Mouse (Mus musculus): Measurements from ENCODE around the gene Vmn1r170. TPM values are rescaled to one million over a fixed set of nuclear protein-coding genes. Genes with fewer than 3 reads are reported as not detected.

Gene Vmn1r170
- not detected for polyA plus RNA-seq (2015; fragmentation: Illumina TruSeq; extraction: RNeasy Lipid Tissue Mini Kit (QIAGEN cat#74804); ENCODE audit: insufficient read depth, low read depth, low replicate concordance)

GRCm38 (mm10) chr7:23605875-23606274, at the start of gene Vmn1r170:
Gene Vmn1r170 (plus strand): TSS chr7:23606175.

GRCm38 (mm10) chr7:23575226-23575625, 30.7 kb upstream of the Vmn1r170 start, which contains the start of gene Vmn1r169:
Gene Vmn1r169 (plus strand): TSS chr7:23575526.

GRCm38 (mm10) chr7:23630422-23630821, 24.4 kb downstream of the Vmn1r170 start, which contains the start of gene Vmn1r171:
Gene Vmn1r171 (plus strand): TSS chr7:23630722.

Other genes starting within 250 kb of the Vmn1r170 start
- not detected for gene Nlrp5, start 220.3 kb upstream of the Vmn1r170 start, polyA plus RNA-seq (2015; fragmentation: Illumina TruSeq; extraction: RNeasy Lipid Tissue Mini Kit (QIAGEN cat#74804); ENCODE audit: insufficient read depth, low read depth, low replicate concordance)
- gene Vmn1r167, start 99.0 kb upstream of the Vmn1r170 start, polyA plus RNA-seq (2015; fragmentation: Illumina TruSeq; extraction: RNeasy Lipid Tissue Mini Kit (QIAGEN cat#74804); ENCODE audit: insufficient read depth, low read depth, low replicate concordance) = not detected
- not detected for gene Vmn1r168, start 66.4 kb upstream of the Vmn1r170 start, polyA plus RNA-seq (2015; fragmentation: Illumina TruSeq; extraction: RNeasy Lipid Tissue Mini Kit (QIAGEN cat#74804); ENCODE audit: insufficient read depth, low read depth, low replicate concordance)
- gene Vmn1r169, start 30.6 kb upstream of the Vmn1r170 start, polyA plus RNA-seq (2015; fragmentation: Illumina TruSeq; extraction: RNeasy Lipid Tissue Mini Kit (QIAGEN cat#74804); ENCODE audit: insufficient read depth, low read depth, low replicate concordance) = not detected
- gene Vmn1r171, start 24.5 kb downstream of the Vmn1r170 start, polyA plus RNA-seq (2015; fragmentation: Illumina TruSeq; extraction: RNeasy Lipid Tissue Mini Kit (QIAGEN cat#74804); ENCODE audit: insufficient read depth, low read depth, low replicate concordance) = not detected
- not detected for gene Vmn1r172, start 52.1 kb downstream of the Vmn1r170 start, polyA plus RNA-seq (2015; fragmentation: Illumina TruSeq; extraction: RNeasy Lipid Tissue Mini Kit (QIAGEN cat#74804); ENCODE audit: insufficient read depth, low read depth, low replicate concordance)
- gene Vmn1r173, start 94.5 kb downstream of the Vmn1r170 start, polyA plus RNA-seq (2015; fragmentation: Illumina TruSeq; extraction: RNeasy Lipid Tissue Mini Kit (QIAGEN cat#74804); ENCODE audit: insufficient read depth, low read depth, low replicate concordance) = not detected
- not detected for gene Vmn1r174, start 146.1 kb downstream of the Vmn1r170 start, polyA plus RNA-seq (2015; fragmentation: Illumina TruSeq; extraction: RNeasy Lipid Tissue Mini Kit (QIAGEN cat#74804); ENCODE audit: insufficient read depth, low read depth, low replicate concordance)
- gene Vmn1r175, start 204.5 kb downstream of the Vmn1r170 start, polyA plus RNA-seq (2015; fragmentation: Illumina TruSeq; extraction: RNeasy Lipid Tissue Mini Kit (QIAGEN cat#74804); ENCODE audit: insufficient read depth, low read depth, low replicate concordance) = not detected
- gene Vmn1r176, start 231.2 kb downstream of the Vmn1r170 start, polyA plus RNA-seq (2015; fragmentation: Illumina TruSeq; extraction: RNeasy Lipid Tissue Mini Kit (QIAGEN cat#74804); ENCODE audit: insufficient read depth, low read depth, low replicate concordance) = not detected